Mouse (Mus musculus): ENCODE measurements around the gene Tchp.

- TF ChIP-seq CTCF (IDR thresholded peaks at IDR 0.05; ENCODE audit: control insufficient read depth, insufficient read depth, insufficient replicate concordance, low read depth, low read length) (no peak), POLR2A (IDR thresholded peaks at IDR 0.05; ENCODE audit: control insufficient read depth, low read depth, low read length) (no peak)
Observed at GRCm38 (mm10) chr5:114674594-114674993, 33.0 kb upstream of the Tchp start.

All from testis, adult 2 months (tissue).